Mouse (Mus musculus) G1E (cell line): ENCODE data around the gene Skiv2l. TPM values are rescaled to one million over a fixed set of nuclear protein-coding genes. Genes with fewer than 3 reads are reported as not detected.

ENCODE experiments used
- ATAC-seq: 2 replicates; pipeline ENCODE4 v1.8.0; 2016; ENCODE audit warnings: mild to moderate bottlenecking; ENCODE audit not compliant: insufficient number of reproducible peaks, poor library complexity, low FRiP score, severe bottlenecking; ENCODE audit errors: extremely low read depth
- DNase-seq: peaks from one replicate; pipeline ENCODE4 v3.0.0; 2012; ENCODE audit warnings: low spot score
- H3K27me3 ChIP-seq: 2 replicates; pipeline ENCODE4 v1.6.1; 2012; ENCODE audit warnings: mild to moderate bottlenecking, low read length, inconsistent platforms; ENCODE audit not compliant: insufficient read depth
- H3K36me3 ChIP-seq: replicated peaks from 2 replicates; pipeline ENCODE3; 2012; ENCODE audit warnings: mild to moderate bottlenecking, inconsistent platforms
- H3K4me1 ChIP-seq: 2 replicates; pipeline ENCODE4 v1.6.1; 2012; ENCODE audit warnings: low read depth, low read length, inconsistent platforms, mixed read lengths; ENCODE audit not compliant: insufficient read depth
- H3K4me3 ChIP-seq: 2 replicates; pipeline ENCODE4 v1.5.1; 2012; ENCODE audit warnings: low read depth, mild to moderate bottlenecking, inconsistent platforms, low read length, moderate library complexity, mixed read lengths
- H3K9me3 ChIP-seq: replicated peaks from 2 replicates; pipeline ENCODE4 v1.6.1; 2012; ENCODE audit warnings: inconsistent platforms
- CTCF ChIP-seq: IDR thresholded peaks from 2 replicates; pipeline ENCODE4 v1.5.1; 2012; ENCODE audit warnings: low read depth, low read length, inconsistent platforms, mixed read lengths
- GATA1 ChIP-seq: IDR thresholded peaks from 2 replicates; pipeline ENCODE4 v1.6.1; 2012; ENCODE audit warnings: borderline replicate concordance, low read length, inconsistent platforms, mixed read lengths
- GATA2 ChIP-seq: IDR thresholded peaks from 2 replicates; pipeline ENCODE4 v1.6.1; 2012; ENCODE audit warnings: low read depth, low read length, inconsistent platforms, borderline replicate concordance
- POLR2AphosphoS5 ChIP-seq: IDR thresholded peaks from 2 replicates; pipeline ENCODE4 v1.6.1; 2012; ENCODE audit warnings: low read depth, low read length, inconsistent platforms; ENCODE audit not compliant: insufficient replicate concordance
- TAL1 ChIP-seq: conservative IDR thresholded peaks from 2 replicates; pipeline ENCODE4 v1.6.1; 2012; ENCODE audit warnings: low read depth, low read length, inconsistent platforms, mixed read lengths
- polyA plus RNA-seq: library from polyadenylated mRNA; stranded (reverse); fragments of >175 nt; gene quantifications from 2 replicates; pipeline ENCODE4 v1.2.3, GENCODE M21; 2012
- total RNA-seq, 2 experiments: library from RNA; stranded (forward) in 1 of 2; stranded (reverse) in 1 of 2; fragments of 200-1000 nt in 1 of 2; fragments of >200 nt in 1 of 2; fragmentation: Nextera tagmentation in 1 of 2; gene quantifications; 2 replicates each; pipeline ENCODE4 v1.2.3; 2014 to 2017

Skiv2l gene
- total and polyA plus RNA-seq, 3 experiments = 37.9 to 54.7 (median 45.3) TPM

- Histone ChIP-seq H3K4me1 (peaks cover 48% of the 10 kb centered on the region), H3K4me3 (no peak overlapping the region), H3K27me3 (no peaks in the 10 kb centered on the region), H3K9me3 (no peaks in the 10 kb centered on the region), H3K36me3 (peaks cover 91% of the 10 kb centered on the region)
- ATAC-seq (no peak), DNase-seq (no peak)
- no peak for TF ChIP-seq POLR2AphosphoS5
- no peak for TF ChIP-seq TAL1
- no peak for TF ChIP-seq GATA2
- no peak for TF ChIP-seq CTCF
- no peak for TF ChIP-seq GATA1
Measured at GRCm38 (mm10) chr17:34844884-34845283, 5.1 kb downstream of the Skiv2l start.

- ATAC-seq (no peak), DNase-seq (no peak)
- H3K4me1 ChIP-seq = peaks cover 56% of the 10 kb centered on the region
- peaks cover 84% of the 10 kb centered on the region for H3K36me3 ChIP-seq
- H3K9me3 ChIP-seq = no peaks in the 10 kb centered on the region
- TF ChIP-seq CTCF = no peak
- TF ChIP-seq GATA1 = no peak
- no peak for TF ChIP-seq TAL1
- no peak for TF ChIP-seq GATA2
- TF ChIP-seq POLR2AphosphoS5 = no peak
- H3K27me3 ChIP-seq = no peaks in the 10 kb centered on the region
- no peak overlapping the region for H3K4me3 ChIP-seq
Measured at GRCm38 (mm10) chr17:34840736-34841307, 9.2 kb downstream of the Skiv2l start.

GRCm38 (mm10) chr17:34838785-34839184, 11.2 kb downstream of the Skiv2l start:
- ATAC-seq (no peak), DNase-seq (no peak)
- TF ChIP-seq POLR2AphosphoS5 (no peak), CTCF (no peak), GATA1 (no peak), TAL1 (no peak), GATA2 (no peak)
- Histone ChIP-seq H3K36me3 (peaks cover 83% of the 10 kb centered on the region), H3K4me1 (peaks cover 64% of the 10 kb centered on the region), H3K4me3 (peak overlapping the region; percentile 43; the same call in 1 of the 2 replicates), H3K9me3 (no peaks in the 10 kb centered on the region), H3K27me3 (no peaks in the 10 kb centered on the region)

- TF ChIP-seq GATA1 (no peak), CTCF (no peak), GATA2 (no peak), POLR2AphosphoS5 (no peak), TAL1 (no peak)
- Histone ChIP-seq H3K4me3 (peak overlapping the region; percentile 97), H3K9me3 (no peaks in the 10 kb centered on the region), H3K4me1 (peaks cover 64% of the 10 kb centered on the region), H3K27me3 (no peaks in the 10 kb centered on the region), H3K36me3 (peaks cover 83% of the 10 kb centered on the region)
- DNase-seq (no peak), ATAC-seq (no peak)
Measured at GRCm38 (mm10) chr17:34837464-34838324, 12.3 kb downstream of the Skiv2l start.

- DNase-seq = peak; percentile 100
- ATAC-seq = peak; percentile 96
- TF ChIP-seq GATA2 = no peak
- no peak for TF ChIP-seq POLR2AphosphoS5
- no peak for TF ChIP-seq GATA1
- no peak for TF ChIP-seq CTCF
- no peak for TF ChIP-seq TAL1
- Histone ChIP-seq H3K4me3 (peak within 1 kb of the TSS; percentile 97), H3K4me1 (peaks cover 60% of the 10 kb centered on the region), H3K36me3 (peaks cover 83% of the 10 kb centered on the region), H3K9me3 (no peaks in the 10 kb centered on the region), H3K27me3 (no peaks in the 10 kb centered on the region)
Measured at GRCm38 (mm10) chr17:34836856-34837221, 13.2 kb downstream of the Skiv2l start, which contains the start of the genes Stk19 and Dxo. Gene Stk19, minus strand, starts transcription at chr17:34836945. Gene Dxo, plus strand, starts transcription at chr17:34837019.
